Mouse (Mus musculus) ES-E14 (cell line): ENCODE data around the gene Rin2.

Source experiments
- HCFC1 ChIP-seq: IDR thresholded peaks from 2 replicates; pipeline ENCODE4 v1.6.1; 2012; ENCODE audit warnings: low read length, inconsistent platforms, borderline replicate concordance; ENCODE audit not compliant: insufficient read depth
- MAFK ChIP-seq: IDR thresholded peaks from 2 replicates; pipeline ENCODE4 v1.6.1; 2014; ENCODE audit warnings: mild to moderate bottlenecking, low read depth, low read length, inconsistent platforms; ENCODE audit not compliant: insufficient read depth
- ZC3H11A ChIP-seq: IDR thresholded peaks from 2 replicates; pipeline ENCODE4 v1.6.1; 2012; ENCODE audit warnings: low read depth, mild to moderate bottlenecking, inconsistent platforms, low read length, borderline replicate concordance
- ZNF384 ChIP-seq: IDR thresholded peaks from 2 replicates; pipeline ENCODE4 v1.6.1; 2012; ENCODE audit warnings: low read depth, low read length, inconsistent platforms

- no peak for TF ChIP-seq ZC3H11A
- TF ChIP-seq MAFK = no peak
- TF ChIP-seq ZNF384 = no peak
- TF ChIP-seq HCFC1 = no peak
Observed at GRCm38 (mm10) chr2:145785758-145786617, 111.0 kb downstream of the Rin2 start.
